8 mouse cellular contexts compared by ENCODE assay signal in the genomic region with DNA sequence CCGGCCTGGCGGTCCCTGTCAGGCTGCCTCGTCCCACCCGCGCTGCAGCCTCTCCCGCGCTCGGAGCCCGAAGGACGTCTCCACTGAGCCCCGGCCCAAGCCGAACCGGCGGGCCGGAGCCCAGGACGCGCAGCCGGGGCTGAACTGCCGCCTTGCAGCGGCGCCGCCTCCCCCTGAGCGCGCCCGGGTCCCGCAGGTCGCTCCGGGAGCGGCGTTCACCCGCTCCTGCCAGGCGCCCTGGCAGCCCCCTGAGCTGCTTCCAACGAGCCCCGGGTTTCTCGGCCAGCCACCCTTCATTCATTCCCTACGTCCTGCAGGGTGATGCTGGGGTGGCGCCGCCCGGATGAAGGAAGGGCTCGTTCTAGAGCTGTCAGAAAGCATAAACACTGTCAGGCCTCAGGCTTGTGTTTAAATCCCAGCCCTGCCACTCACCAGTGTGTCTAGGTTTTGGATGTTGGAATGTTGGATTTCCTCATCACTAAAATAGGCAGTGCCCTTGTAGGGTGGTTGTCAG. TPM values are rescaled to one million over a fixed set of nuclear protein-coding genes. Genes with fewer than 3 reads are reported as not detected.
DNase-seq lines count a peak whose midpoint lies in the region; ATAC-seq and TF ChIP-seq lines count a peak whose summit lies in the region.

No protein-coding gene starts in this region.

- H3K36me3 ChIP-seq in spleen, adult 2 months (ENCODE audit: control insufficient read depth, insufficient read depth, low read length): peaks cover under 1% of the 10 kb centered on the region; the same call in 1 of the 2 replicates
- H3K36me3 ChIP-seq in hindbrain, embryonic 15.5 days: peaks cover 4% of the 10 kb centered on the region
- H3K36me3 ChIP-seq in midbrain, embryonic 10.5 days: peaks cover 5% of the 10 kb centered on the region

- ATAC-seq in cerebellum, adult (ENCODE audit: insufficient number of reproducible peaks, low FRiP score, low TSS enrichment): 0 out of 2 replicates have a peak, but pooled peaks have one; percentile 11
- ATAC-seq in hindbrain, embryonic 15.5 days (ENCODE audit: low FRiP score, low read depth): no peak

- peaks cover 8% of the 10 kb centered on the region; the same call in 1 of the 2 replicates for H3K4me1 ChIP-seq in spleen, adult 2 months (ENCODE audit: control insufficient read depth, insufficient read depth, insufficient read length)
- H3K4me1 ChIP-seq in hindbrain, embryonic 15.5 days (replicated peaks): peaks cover 23% of the 10 kb centered on the region
- peaks cover 33% of the 10 kb centered on the region for H3K4me1 ChIP-seq in midbrain, embryonic 10.5 days

- WGBS in spleen, adult 2 months: under 1% methylated on average over 40 of the region's 40 CpGs
- under 1% methylated on average over 38 of the region's 40 CpGs for WGBS in hindbrain, embryonic 15.5 days
- WGBS in midbrain, embryonic 10.5 days: under 1% methylated on average over 40 of the region's 40 CpGs

- H3K27me3 ChIP-seq in spleen, adult 2 months (ENCODE audit: control insufficient read depth, insufficient read depth, low read length): no peaks in the 10 kb centered on the region
- H3K27me3 ChIP-seq in hindbrain, embryonic 15.5 days: no peaks in the 10 kb centered on the region
- no peaks in the 10 kb centered on the region for H3K27me3 ChIP-seq in midbrain, embryonic 10.5 days (ENCODE audit: low read depth, poor library complexity, severe bottlenecking)

- TF ChIP-seq POLR2A in spleen, adult 2 months (IDR thresholded peaks at IDR 0.05; ENCODE audit: low read depth, low read length): no peak

- TF ChIP-seq CTCF in spleen, adult 2 months (IDR thresholded peaks at IDR 0.05; ENCODE audit: extremely low read depth, insufficient read depth, insufficient read length, insufficient replicate concordance): no peak

- peak overlapping the region; percentile 69 for H3K27ac ChIP-seq in spleen, adult 2 months (ENCODE audit: insufficient read depth, low read length)
- H3K27ac ChIP-seq in hindbrain, embryonic 15.5 days (replicated peaks): peak overlapping the region; percentile 81
- peak overlapping the region; percentile 91 for H3K27ac ChIP-seq in midbrain, embryonic 10.5 days (replicated peaks)

- no peak for DNase-seq in cerebellum, adult 11-12 months
- no peak for DNase-seq in spleen, adult 2 months (ENCODE audit: low read depth in 1 of 2, low spot score in 2 of 2)
- DNase-seq in spleen, adult 12 weeks (ENCODE audit: low spot score): no peak
- DNase-seq in midbrain, embryonic 10.5 days (ENCODE audit: low spot score): no peak
- DNase-seq in ovary, adult 18-20 months (ENCODE audit: low spot score): no peak
- DNase-seq in Muller cell, postnatal 12 days (ENCODE audit: inconsistent ontology term): no peak

- peak overlapping the region; percentile 96 for H3K9ac ChIP-seq in hindbrain, embryonic 15.5 days

- H3K4me3 ChIP-seq in spleen, adult 2 months (ENCODE audit: extremely low read depth, insufficient read depth, insufficient read length): peak overlapping the region; percentile 91
- H3K4me3 ChIP-seq in hindbrain, embryonic 15.5 days: peak overlapping the region; percentile 93
- peak overlapping the region; percentile 98 for H3K4me3 ChIP-seq in midbrain, embryonic 10.5 days

- H3K4me2 ChIP-seq in hindbrain, embryonic 15.5 days: peak overlapping the region; percentile 65

- H3K9me3 ChIP-seq in hindbrain, embryonic 15.5 days: no peaks in the 10 kb centered on the region
- H3K9me3 ChIP-seq in midbrain, embryonic 10.5 days (replicated peaks): no peaks in the 10 kb centered on the region

RNA-seq across cellular contexts. Expression of gene Vps4a, which starts 0.6 kb away (rescaled TPM):
- polyA plus RNA-seq in spleen, adult 2 months (2012; rRNA removed): 13.9 TPM in 2 replicates
- polyA plus RNA-seq in hindbrain, embryonic 15.5 days (2015; fragmentation: Nextera tagmentation; extraction: Ambion mirVana): 143 and 147 TPM in 2 replicates
- 68.0 and 80.2 TPM in 2 replicates for polyA plus RNA-seq in midbrain, embryonic 10.5 days (2016; fragmentation: Nextera tagmentation; extraction: Ambion mirVana)

RNA-seq across cellular contexts. Expression of gene Pdf, which starts 16.8 kb away (rescaled TPM):
- polyA plus RNA-seq in spleen, adult 2 months (2012; rRNA removed): 18.0 and 42.2 TPM in 2 replicates
- polyA plus RNA-seq in hindbrain, embryonic 15.5 days (2015; fragmentation: Nextera tagmentation; extraction: Ambion mirVana): 41.3 and 41.4 TPM in 2 replicates
- 44.2 and 48.1 TPM in 2 replicates for polyA plus RNA-seq in midbrain, embryonic 10.5 days (2016; fragmentation: Nextera tagmentation; extraction: Ambion mirVana)

RNA-seq across cellular contexts. Expression of gene Cog8, which starts 24.9 kb away (rescaled TPM):
- polyA plus RNA-seq in spleen, adult 2 months (2012; rRNA removed): 31.6 and 32.7 TPM in 2 replicates
- 44.2 and 45.3 TPM in 2 replicates for polyA plus RNA-seq in hindbrain, embryonic 15.5 days (2015; fragmentation: Nextera tagmentation; extraction: Ambion mirVana)
- 38.2 and 40.8 TPM in 2 replicates for polyA plus RNA-seq in midbrain, embryonic 10.5 days (2016; fragmentation: Nextera tagmentation; extraction: Ambion mirVana)

RNA-seq across cellular contexts. Expression of gene Nip7, which starts 25.0 kb away (rescaled TPM):
- polyA plus RNA-seq in spleen, adult 2 months (2012; rRNA removed): 26.4 and 37.6 TPM in 2 replicates
- 62.2 and 65.6 TPM in 2 replicates for polyA plus RNA-seq in hindbrain, embryonic 15.5 days (2015; fragmentation: Nextera tagmentation; extraction: Ambion mirVana)
- polyA plus RNA-seq in midbrain, embryonic 10.5 days (2016; fragmentation: Nextera tagmentation; extraction: Ambion mirVana): 113 and 125 TPM in 2 replicates

RNA-seq across cellular contexts. Expression of gene Tmed6, which starts 33.8 kb away (rescaled TPM):
- 11.8 and 14.3 TPM in 2 replicates for polyA plus RNA-seq in spleen, adult 2 months (2012; rRNA removed)
- polyA plus RNA-seq in hindbrain, embryonic 15.5 days (2015; fragmentation: Nextera tagmentation; extraction: Ambion mirVana): not detected in 2 replicates
- polyA plus RNA-seq in midbrain, embryonic 10.5 days (2016; fragmentation: Nextera tagmentation; extraction: Ambion mirVana): not detected in 2 replicates
